Mouse (Mus musculus): Measurements from ENCODE around the gene Olfr457. TPM values are rescaled to one million over a fixed set of nuclear protein-coding genes. Genes with fewer than 3 reads are reported as not detected.

The Olfr457 gene
- not detected in 2 replicates for total RNA-seq (2023)

GRCm38 (mm10) chr6:42476235-42476634 lies at the start of gene Olfr457:
Gene Olfr457, minus strand, starts transcription at chr6:42476335.

GRCm38 (mm10) chr6:42487114-42487513 lies 11.0 kb upstream of the Olfr457 start, which contains the start of gene Olfr456:
Gene Olfr456, minus strand, starts transcription at chr6:42487214.

GRCm38 (mm10) chr6:42465096-42465495 lies 11.0 kb downstream of the Olfr457 start, which contains the start of gene Olfr458:
Gene Olfr458, minus strand, starts transcription at chr6:42465196.

GRCm38 (mm10) chr6:42434446-42434845 lies 41.7 kb downstream of the Olfr457 start, which contains the start of gene Tas2r126:
Gene Tas2r126, plus strand, starts transcription at chr6:42434535.

Other genes with a start within 250 kb of the Olfr457 start
- gene Gstk1, start 230.4 kb downstream of the Olfr457 start, total RNA-seq (2023): 4.0 and 4.5 TPM in 2 replicates
- not detected in 2 replicates for gene Tmem139, start 214.4 kb downstream of the Olfr457 start, total RNA-seq (2023)
- gene Casp2, start 211.3 kb downstream of the Olfr457 start, total RNA-seq (2023): 65.5 and 97.9 TPM in 2 replicates
- 0.11 and 0.32 TPM in 2 replicates for gene Clcn1, start 189.7 kb downstream of the Olfr457 start, total RNA-seq (2023)
- gene Fam131b, start 151.7 kb downstream of the Olfr457 start, total RNA-seq (2023): not detected in 2 replicates
- 756 and 770 TPM in 2 replicates for gene Zyx, start 126.7 kb downstream of the Olfr457 start, total RNA-seq (2023)
- 0.44 and 0.45 TPM in 2 replicates for gene Epha1, start 103.1 kb downstream of the Olfr457 start, total RNA-seq (2023)
- 4.8 and 7.0 TPM in 2 replicates for gene Tas2r143, start 76.1 kb downstream of the Olfr457 start, total RNA-seq (2023)
- gene Tas2r135, start 70.9 kb downstream of the Olfr457 start, total RNA-seq (2023): 4.3 and 9.0 TPM in 2 replicates
- gene Tas2r126, start 41.8 kb downstream of the Olfr457 start, total RNA-seq (2023): 1.6 and 1.7 TPM in 2 replicates
- gene Olfr458, start 11.1 kb downstream of the Olfr457 start, total RNA-seq (2023): not detected in 2 replicates
- gene Olfr456, start 10.9 kb upstream of the Olfr457 start, total RNA-seq (2023): not detected in 2 replicates
- not detected in 2 replicates for gene Olfr455, start 71.3 kb upstream of the Olfr457 start, total RNA-seq (2023)
- gene Tcaf3, start 121.4 kb upstream of the Olfr457 start, total RNA-seq (2023): not detected in 2 replicates
- gene Tcaf2, start 168.9 kb upstream of the Olfr457 start, total RNA-seq (2023): 0.22 TPM in 1 of 2 replicates, not detected in the other
- not detected in 2 replicates for gene Tcaf1, start 233.8 kb upstream of the Olfr457 start, total RNA-seq (2023)

Data from neutrophil, adult 65 days (primary cell).